Mouse (Mus musculus) left cerebral cortex, postnatal 4 days (tissue): ENCODE results near the gene Ppef2. TPM values are rescaled to one million over a fixed set of nuclear protein-coding genes. Genes with fewer than 3 reads are reported as not detected.

Experiments used
- DNase-seq: peaks from one replicate; pipeline ENCODE4 v3.0.0-alpha.2; 2022
- intact Hi-C: fragments of 180-260 bp; cut with DNase I; formaldehyde crosslinking; loops from one replicate; pipeline ENCODE4 v1.15.1; 2025
- total RNA-seq, 2 experiments: library from RNA; stranded (reverse); gene quantifications; 2 replicates each; pipeline ENCODE4 v1.2.3; 2021

Gene Ppef2
- under 1 TPM in 1 of 2 experiments, not detected in 1; 0.34 TPM for total RNA-seq

- intact Hi-C loops: no loop called here
- DNase-seq: no peak
These were observed at the start of gene Ppef2 for GRCm38 (mm10) chr5:92256218-92256617. Gene Ppef2 (minus strand): TSS chr5:92256278.

GRCm38 (mm10) chr5:92304291-92304690, 48.2 kb upstream of the Ppef2 start:
- intact Hi-C loops: no loop called here
- no peak for DNase-seq

DNA sequence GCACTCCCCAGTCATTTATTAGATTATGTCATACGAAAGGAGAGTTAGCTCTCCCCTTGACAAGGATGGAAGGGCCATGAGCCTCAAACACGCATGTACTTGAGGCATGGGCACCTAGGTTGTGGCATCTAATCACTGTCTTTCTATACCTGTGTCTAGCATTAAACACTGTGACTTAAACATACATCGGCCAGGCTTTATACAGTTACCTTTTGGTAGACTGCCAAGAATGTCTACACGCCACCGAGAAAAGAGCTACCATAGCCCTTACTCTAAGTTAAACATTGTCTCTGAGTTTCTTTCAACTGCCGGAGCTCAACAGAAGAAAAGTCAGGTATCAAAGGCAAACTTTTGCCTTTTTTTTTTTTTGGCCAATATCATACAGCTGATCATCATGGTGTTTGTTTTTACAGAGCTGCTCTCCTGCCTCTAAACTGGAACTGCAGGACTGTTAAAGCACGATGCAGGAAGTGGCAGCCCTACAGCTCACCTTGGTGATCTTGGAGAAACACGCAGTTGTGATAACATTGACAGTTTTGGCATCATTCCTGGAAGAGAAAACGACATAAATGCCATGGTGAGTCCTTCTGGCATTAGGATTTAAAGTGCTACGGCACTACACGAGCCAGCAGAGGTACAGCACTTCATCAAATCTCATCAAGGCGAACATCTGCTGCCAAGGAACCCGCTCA, 46.2 kb upstream of the Ppef2 start:
- no peak for DNase-seq
- intact Hi-C loops: no loop called here

DNA sequence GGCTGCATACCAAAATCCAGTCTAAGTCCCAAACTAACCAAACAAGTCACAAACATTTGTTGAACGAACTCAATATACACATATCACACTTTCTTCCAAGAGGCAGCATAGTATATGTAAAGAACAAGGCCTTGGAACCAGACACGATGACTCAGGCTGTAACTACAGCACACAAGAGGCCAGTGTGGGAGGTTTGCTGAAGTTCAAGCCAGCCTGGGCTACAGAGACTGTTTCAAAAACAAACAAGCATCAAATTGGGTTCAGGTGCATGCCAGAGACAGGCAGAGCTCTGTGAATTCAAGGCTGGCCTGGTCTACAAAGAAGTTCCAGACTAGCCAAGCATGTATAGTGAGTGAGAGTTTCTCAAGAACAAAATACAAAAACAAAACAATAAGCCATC, 38.4 kb upstream of the Ppef2 start:
- intact Hi-C loops: no loop called here

DNA sequence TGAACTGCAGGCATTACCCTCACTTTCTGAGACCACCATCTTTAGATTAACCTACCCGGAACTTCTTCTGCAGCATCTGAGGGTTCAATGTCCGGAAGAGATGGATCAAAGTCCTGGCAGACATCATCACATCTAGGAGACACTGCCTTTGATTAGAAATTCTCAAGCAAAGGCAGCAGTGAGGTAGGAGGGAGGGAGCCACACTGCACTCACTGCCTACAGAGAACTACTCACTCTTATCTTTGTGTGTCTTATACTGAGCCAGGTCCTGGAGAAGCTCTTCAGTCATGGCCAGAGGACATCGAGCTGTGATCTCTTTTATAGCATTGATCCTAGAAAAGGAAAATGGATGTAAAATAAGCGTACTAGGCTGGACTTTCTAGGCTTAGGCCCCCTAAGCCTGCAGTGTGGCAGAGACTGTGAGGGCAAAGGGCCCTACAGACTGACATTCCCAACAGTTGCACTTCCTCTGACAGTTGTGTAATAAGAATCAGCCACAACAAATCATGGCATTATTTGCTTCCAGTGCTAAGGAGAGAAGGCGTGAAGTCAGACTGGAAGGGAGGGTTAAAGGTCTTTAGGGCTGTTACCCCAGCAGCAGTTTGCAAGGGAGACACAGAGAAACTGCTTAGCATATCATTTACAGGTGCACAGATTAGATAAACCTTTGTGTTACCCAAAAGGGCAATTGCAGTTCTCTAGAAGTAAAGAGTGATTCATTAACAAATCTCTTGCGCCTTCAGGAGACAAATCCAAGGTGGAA, 35.8 kb upstream of the Ppef2 start:
- intact Hi-C loops: no loop called here
- DNase-seq: no peak

More for the DNA sequence above, 38.4 kb upstream of the Ppef2 start:
- no peak for DNase-seq

DNA sequence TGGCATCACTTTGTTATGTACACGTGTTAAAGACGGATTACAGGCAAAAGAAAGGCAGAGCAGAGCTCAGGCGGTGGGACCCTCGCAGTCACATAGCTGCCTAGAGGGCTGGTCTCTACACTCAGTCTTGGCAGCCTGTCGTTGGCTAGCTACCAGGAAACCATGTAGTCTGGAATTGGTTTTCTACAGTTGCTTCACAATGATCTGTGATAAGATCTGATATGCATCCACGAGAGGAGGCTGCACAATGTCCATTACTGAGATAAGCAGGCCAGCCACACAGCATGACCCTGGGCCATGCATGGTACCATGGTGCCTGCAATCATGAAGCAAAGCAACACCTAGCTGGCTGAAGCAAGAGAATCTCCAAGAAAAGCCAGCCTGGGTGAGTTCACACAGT, 31.8 kb upstream of the Ppef2 start:
- intact Hi-C loops: no loop called here
- no peak for DNase-seq

- intact Hi-C loops: no loop called here
- DNase-seq: no peak
These were observed 27.0 kb upstream of the Ppef2 start for GRCm38 (mm10) chr5:92283107-92283506.

DNA sequence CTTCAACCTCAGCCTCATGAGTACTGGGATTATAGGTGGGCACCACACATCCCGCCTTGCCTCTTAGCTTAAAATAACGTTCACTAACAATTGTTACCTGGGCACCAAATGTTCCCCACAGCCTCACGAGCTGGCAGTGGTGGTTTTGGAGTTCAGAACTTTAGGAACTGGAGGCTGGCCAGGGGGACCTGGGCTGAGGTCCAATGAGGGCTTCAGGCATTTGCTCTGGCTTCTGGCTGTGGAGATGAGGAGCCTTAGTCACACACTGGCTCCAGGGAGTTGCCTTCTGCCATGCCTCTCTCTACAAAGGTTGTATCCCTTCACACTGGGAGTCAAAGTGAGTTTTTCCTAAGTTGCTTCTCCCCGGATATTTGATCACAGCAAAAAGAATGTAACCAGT, 26.5 kb upstream of the Ppef2 start:
- intact Hi-C loops: no loop called here
- no peak for DNase-seq

DNA sequence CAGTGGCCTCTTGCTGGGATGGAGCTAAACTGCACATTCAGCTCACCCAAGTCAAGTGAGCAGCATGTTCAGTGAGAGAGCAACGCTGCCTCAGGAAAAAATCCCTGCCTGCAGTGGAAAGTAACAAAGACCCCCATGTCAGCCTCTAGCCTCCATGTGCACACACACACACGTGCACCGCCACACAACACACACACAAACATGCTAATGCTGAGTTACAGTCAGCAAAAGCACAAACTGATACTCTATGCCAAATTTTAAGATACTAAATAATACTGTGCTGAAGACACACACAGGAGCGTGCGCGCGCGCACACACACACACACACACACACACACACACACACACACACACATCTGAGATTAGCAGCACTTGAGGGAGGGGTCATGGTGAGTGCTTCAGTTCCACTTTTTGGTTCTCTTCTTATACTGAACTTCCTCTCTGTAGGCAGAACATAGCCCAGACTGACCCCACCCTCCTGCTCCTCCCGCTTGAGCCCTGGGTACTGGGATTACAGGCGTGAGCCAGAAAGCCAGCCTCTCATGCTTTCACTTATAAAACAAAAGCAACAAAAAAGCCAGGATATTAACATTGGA, 23.0 kb upstream of the Ppef2 start:
- intact Hi-C loops: no loop called here
- DNase-seq: no peak

DNA sequence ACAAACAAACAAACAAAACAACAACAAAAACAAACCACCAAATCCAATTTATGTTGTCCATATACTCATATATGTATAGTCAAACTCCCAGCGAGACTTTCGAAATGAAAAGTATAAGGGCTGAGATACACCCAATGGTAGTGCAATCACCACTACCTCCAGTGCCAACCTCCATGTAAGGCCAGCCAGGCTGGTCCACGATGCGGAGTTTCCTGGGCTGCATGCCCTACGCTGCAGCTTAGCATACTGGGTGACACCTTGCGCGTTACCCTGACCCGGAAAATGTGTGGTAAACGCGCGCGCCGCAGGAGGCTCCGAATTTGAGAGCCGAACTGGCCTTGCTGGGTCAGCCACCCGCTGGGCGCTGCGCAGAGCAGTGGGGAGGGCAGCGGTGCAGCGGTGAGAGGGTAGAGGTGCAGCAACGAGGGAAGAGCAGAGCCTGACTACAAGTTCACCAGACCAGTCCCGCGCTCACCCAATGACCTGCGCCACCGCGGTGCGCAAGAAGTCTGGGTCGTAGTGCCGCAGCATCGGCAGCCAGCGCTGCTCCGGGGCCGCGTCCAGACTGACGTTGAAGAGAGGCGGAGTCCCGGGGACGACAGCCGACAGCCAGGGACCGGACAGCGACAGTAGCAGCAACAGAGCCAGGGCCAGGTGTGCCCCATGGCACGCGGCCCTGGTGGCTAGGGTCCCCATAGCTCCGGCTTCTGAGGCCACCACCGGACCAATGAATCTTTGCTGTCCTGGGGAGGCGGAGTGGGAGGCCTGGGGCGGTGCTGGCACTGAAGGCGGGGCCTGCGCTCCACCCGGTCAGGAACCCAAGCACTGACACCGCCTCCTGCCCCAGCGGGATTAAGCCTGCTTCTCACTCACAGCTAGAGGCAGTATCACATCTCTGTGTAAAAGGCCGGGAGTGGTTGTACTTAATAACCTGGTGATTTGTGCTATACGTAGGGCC, 21.6 kb upstream of the Ppef2 start, which contains the start of gene Naaa:
Gene Naaa, minus strand, starts transcription at position 734 of the 958 bp plus-strand sequence.
- intact Hi-C loops: no loop called here
- peak; percentile 74 for DNase-seq

GRCm38 (mm10) chr5:92270496-92270895, 14.4 kb upstream of the Ppef2 start:
- intact Hi-C loops: no loop called here
- no peak for DNase-seq

DNA sequence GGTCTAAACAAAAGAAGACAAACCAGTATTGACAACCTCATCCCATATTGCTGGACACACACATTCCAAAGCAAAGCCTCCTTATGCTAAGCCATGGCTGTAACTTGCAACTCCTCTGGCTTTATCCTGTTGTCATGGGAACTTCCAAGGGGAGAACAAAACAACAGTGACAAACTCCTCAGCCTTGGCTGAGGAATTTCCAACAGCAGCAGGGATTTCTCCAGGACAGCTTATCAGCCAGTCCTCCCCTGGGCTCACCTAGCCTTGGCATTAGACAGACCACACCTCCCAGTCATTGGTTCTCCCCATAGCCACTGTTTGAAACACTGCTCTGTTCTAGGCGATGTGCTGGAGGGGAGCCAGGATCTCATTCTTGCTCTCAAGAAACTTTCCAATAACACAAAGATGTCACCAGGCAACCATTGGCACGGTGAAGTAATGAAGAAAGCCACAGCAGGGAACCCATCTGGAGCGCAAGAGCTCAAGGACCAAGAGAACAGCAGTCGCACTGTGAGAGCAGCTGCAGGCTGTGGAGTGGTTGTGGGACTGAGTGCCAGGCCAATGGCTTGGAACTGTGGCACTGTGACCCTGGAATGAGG, 7.8 kb upstream of the Ppef2 start:
- intact Hi-C loops: no loop called here
- peak; percentile 82 for DNase-seq

GRCm38 (mm10) chr5:92262646-92263045, 6.6 kb upstream of the Ppef2 start:
- intact Hi-C loops: no loop called here
- DNase-seq: no peak

DNA sequence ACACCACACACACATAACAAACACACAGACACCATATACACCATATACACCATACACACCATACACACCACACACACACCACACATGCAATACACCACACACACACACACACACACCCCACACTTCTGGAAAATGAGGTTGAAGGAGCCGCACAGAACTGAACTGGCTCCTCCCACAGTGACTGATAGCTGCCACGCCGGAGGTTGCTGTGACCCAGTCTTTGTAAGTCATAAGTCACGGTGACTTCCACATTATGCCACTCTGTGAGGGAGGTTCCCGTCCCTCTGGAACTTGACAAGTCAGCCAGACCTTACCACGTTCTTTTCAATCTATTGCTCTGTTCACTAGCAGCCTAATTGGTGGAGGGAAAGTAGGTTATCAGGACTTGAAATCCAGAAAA, 1.6 kb downstream of the Ppef2 start:
- intact Hi-C loops: no loop called here
- no peak for DNase-seq

- intact Hi-C loops: no loop called here
- DNase-seq: peak; percentile 32
These were observed 3.2 kb downstream of the Ppef2 start for GRCm38 (mm10) chr5:92252797-92253343.

DNA sequence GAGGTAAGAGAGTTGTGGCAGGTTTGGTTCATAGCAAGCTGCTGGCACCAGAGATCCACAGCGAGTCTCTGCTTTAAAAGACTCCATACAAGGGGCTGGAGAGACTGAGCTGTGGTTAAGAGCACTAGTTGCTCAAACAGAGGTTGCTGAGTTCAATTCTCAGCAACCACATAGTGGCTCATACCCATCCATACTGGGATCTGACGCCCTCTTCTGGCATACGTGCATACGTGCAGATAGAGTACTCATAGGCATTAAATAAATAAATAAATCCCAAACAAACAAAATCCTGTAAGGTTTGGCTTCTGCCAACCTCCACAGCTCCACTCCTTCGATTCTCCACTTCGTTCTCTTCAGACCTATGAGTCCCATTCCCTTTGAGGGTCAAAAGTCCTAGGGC, 4.0 kb downstream of the Ppef2 start:
- intact Hi-C loops: no loop called here
- DNase-seq: no peak

- intact Hi-C loops: no loop called here
- DNase-seq: no peak
These were observed 7.5 kb downstream of the Ppef2 start for GRCm38 (mm10) chr5:92248614-92249013.

DNA sequence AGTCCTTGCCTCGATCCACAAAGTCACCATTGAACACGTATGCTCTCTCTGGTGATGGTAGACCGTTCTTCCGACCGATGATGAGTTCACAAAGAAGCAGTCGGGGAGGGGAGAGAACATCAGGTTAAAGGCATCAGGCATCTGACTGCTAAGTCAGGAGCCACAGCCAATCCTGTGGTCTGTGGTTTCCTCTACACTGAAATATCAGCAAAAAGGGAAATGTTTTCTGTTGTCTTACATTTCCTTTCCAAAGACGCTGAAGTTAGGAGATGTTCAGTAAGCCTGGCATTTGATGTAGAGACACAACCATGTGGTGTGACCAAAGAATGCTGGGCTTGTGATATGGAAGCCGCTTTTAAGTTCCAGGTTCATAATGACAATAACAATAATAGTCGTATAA, 10.6 kb downstream of the Ppef2 start:
- intact Hi-C loops: no loop called here
- no peak for DNase-seq

DNA sequence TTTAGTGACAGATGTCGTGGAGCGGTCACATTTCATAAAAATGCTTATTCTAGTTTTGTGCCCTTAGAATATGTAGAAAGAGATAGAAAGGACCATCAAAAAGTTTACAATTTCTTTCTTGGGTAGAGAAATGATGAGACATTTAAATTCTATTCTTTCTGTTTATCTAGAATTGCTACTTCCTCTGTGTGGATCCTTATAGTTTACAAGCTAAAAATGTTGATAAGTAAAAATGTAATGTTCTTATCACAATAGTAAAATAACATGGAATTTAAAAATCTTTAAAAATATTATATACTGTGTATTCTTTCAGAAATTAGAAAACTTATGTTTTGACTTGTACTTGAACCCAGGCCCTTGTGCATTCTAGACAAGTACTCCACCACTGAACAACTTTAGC, 11.2 kb downstream of the Ppef2 start:
- intact Hi-C loops: no loop called here

GRCm38 (mm10) chr5:92240769-92241168, 15.3 kb downstream of the Ppef2 start:
- intact Hi-C loops: no loop called here
- no peak for DNase-seq

More for the DNA sequence above, 11.2 kb downstream of the Ppef2 start:
- no peak for DNase-seq
